In genomic region chr11:51942602-51943499, GRCm38 (mm10) we compare ENCODE assay signal across 8 mouse cellular contexts. TPM values are rescaled to one million over a fixed set of nuclear protein-coding genes. Genes with fewer than 3 reads are reported as not detected.
DNase-seq lines count a peak whose midpoint lies in the region; ATAC-seq and TF ChIP-seq lines count a peak whose summit lies in the region.
"Had no signal": no experiment of that assay in that cellular context is flagged by ENCODE, and none has a peak within 500 bp of the region (broad histone marks: within the 10 kb centered on the region; RNA-seq: fewer than 3 reads in every experiment).

No protein-coding gene starts in this region.

- in situ Hi-C loops in CH12.LX (cut with MboI; ENCODE audit: low pct_ligation_motif_present, low pct_unique_long_range_greater_than_20kb, low sequenced_read_pairs): no loop called here

- no peaks in the 10 kb centered on the region for H3K36me3 ChIP-seq in CH12.LX (replicated peaks in 1 of 2; ENCODE audit: control insufficient read depth in 1 of 2, insufficient read depth in 1 of 2, low read length in 1 of 2)
- H3K36me3 ChIP-seq in midbrain, embryonic 15.5 days (replicated peaks): no peaks in the 10 kb centered on the region

- dilution Hi-C loops in CH12.LX (cut with MboI; ENCODE audit: extremely low pct_ligation_motif_present, extremely low pct_unique_long_range_greater_than_20kb, low sequenced_read_pairs): no loop called here

- WGBS in midbrain, embryonic 15.5 days: 52% methylated on average over 15 of the region's 15 CpGs

- H3K9me3 ChIP-seq in CH12.LX (replicated peaks; ENCODE audit: low read length): peaks cover 4% of the 10 kb centered on the region
- H3K9me3 ChIP-seq in midbrain, embryonic 15.5 days: no peaks in the 10 kb centered on the region

- H3K4me1 ChIP-seq in CH12.LX (ENCODE audit: control insufficient read depth in 1 of 2, insufficient read depth in 2 of 2): peaks cover 36 to 61% of the 10 kb centered on the region in 2 experiments
- peaks cover 15% of the 10 kb centered on the region for H3K4me1 ChIP-seq in midbrain, embryonic 15.5 days

- H3K27ac ChIP-seq in CH12.LX (ENCODE audit: insufficient read depth, low read depth): peak overlapping the region; percentile 41
- H3K27ac ChIP-seq in gastrocnemius, adult 2 months: peak overlapping the region; percentile 89
- no peak overlapping the region for H3K27ac ChIP-seq in midbrain, embryonic 15.5 days

- no peaks in the 10 kb centered on the region for H3K79me2 ChIP-seq in CH12.LX (replicated peaks; ENCODE audit: control insufficient read depth, extremely low read depth, insufficient read depth, poor library complexity, severe bottlenecking)

- TF ChIP-seq CTCF in CH12.LX (conservative IDR thresholded peaks at IDR 0.05 in 1 of 2, IDR thresholded peaks at IDR 0.05 in 1 of 2; ENCODE audit: low read depth in 2 of 2, low read length in 2 of 2): no peak
- TF ChIP-seq CTCF in gastrocnemius, adult 2 months (IDR thresholded peaks at IDR 0.05): no peak

- TF ChIP-seq EP300 in CH12.LX (IDR thresholded peaks at IDR 0.05; ENCODE audit: low read length): peak; percentile 68

- H3K4me3 ChIP-seq in CH12.LX (replicated peaks in 1 of 3; ENCODE audit: low read depth in 2 of 3, low read length in 2 of 3, poor library complexity in 1 of 3): peak overlapping the region in 2 of 3 experiments; percentile 6 to 11
- H3K4me3 ChIP-seq in gastrocnemius, adult 2 months: peak overlapping the region; percentile 26; the same call in 1 of the 2 replicates
- H3K4me3 ChIP-seq in midbrain, embryonic 15.5 days: no peak overlapping the region

- H3K4me2 ChIP-seq in CH12.LX (ENCODE audit: insufficient read depth, low read depth, poor library complexity, severe bottlenecking): peak overlapping the region; percentile 70
- 0 out of 2 replicates have a peak overlapping the region, but pooled peaks have one; percentile 0 for H3K4me2 ChIP-seq in midbrain, embryonic 15.5 days

- intact Hi-C loops in gastrocnemius, adult 2 months (cut with DNase I): loop anchor here (2.0 to 5.0 kb wide), 2 partner anchors 20 to 86 kb away; partner anchors contain the start of gene Jade2
- intact Hi-C loops in heart, postnatal 14 days (cut with DNase I): no loop called here

- no peak for TF ChIP-seq POLR2A in CH12.LX (IDR thresholded peaks at IDR 0.05; ENCODE audit: low read depth, low read length)

- TF ChIP-seq RAD21 in CH12.LX (IDR thresholded peaks at IDR 0.05; ENCODE audit: low read depth, low read length): no peak; the same call in 1 of the 2 replicates

- peak; percentile 70 to 72 for DNase-seq in B cell, adult 2 months
- DNase-seq in CH12.LX (ENCODE audit: extremely low read depth): peak; percentile 85
- DNase-seq in gastrocnemius, adult 2 months: peak; percentile 79
- DNase-seq in urinary bladder, postnatal 25 days (ENCODE audit: low spot score): no peak
- no peak for DNase-seq in heart, postnatal 14 days
- no peak for DNase-seq in kidney, adult 18-20 months
- DNase-seq: cerebellum, adult 9-11 months had no signal

- no peak overlapping the region for H3K9ac ChIP-seq in CH12.LX (ENCODE audit: insufficient read depth, low read depth)
- no peak overlapping the region for H3K9ac ChIP-seq in midbrain, embryonic 15.5 days

- H3K27me3 ChIP-seq in CH12.LX (replicated peaks): peaks cover 49% of the 10 kb centered on the region
- H3K27me3 ChIP-seq in midbrain, embryonic 15.5 days (replicated peaks): no peaks in the 10 kb centered on the region

- peak; percentile 70; the same call in 1 of the 2 replicates for ATAC-seq in midbrain, embryonic 15.5 days (replicated peaks)

TF ChIP-seq in CH12.LX, 34 proteins besides CTCF, POLR2A, EP300 and RAD21:
- TF ChIP-seq KAT2A (IDR thresholded peaks at IDR 0.05; ENCODE audit: insufficient replicate concordance, low read length): 0 out of 2 replicates have a peak, but pooled peaks have one; percentile 21
- no peak for TF ChIP-seq ZKSCAN1 (IDR thresholded peaks at IDR 0.05; ENCODE audit: borderline replicate concordance, low read depth, low read length)
- no peak for TF ChIP-seq JUND (conservative IDR thresholded peaks at IDR 0.05; ENCODE audit: low read depth, low read length)
- TF ChIP-seq E2F4 (IDR thresholded peaks at IDR 0.05; ENCODE audit: insufficient replicate concordance, low read depth, low read length): no peak
- TF ChIP-seq BHLHE40 (IDR thresholded peaks at IDR 0.05; ENCODE audit: low read depth, low read length): peak; percentile 67
- peak; percentile 93 for TF ChIP-seq ETS1 (conservative IDR thresholded peaks at IDR 0.05; ENCODE audit: low read depth, low read length)
- TF ChIP-seq ELF1 (IDR thresholded peaks at IDR 0.05; ENCODE audit: low read depth, low read length): no peak; the same call in 1 of the 2 replicates
- TF ChIP-seq MAZ (IDR thresholded peaks at IDR 0.05; ENCODE audit: low read depth, low read length): no peak
- no peak for TF ChIP-seq MAX (IDR thresholded peaks at IDR 0.05; ENCODE audit: low read length)
- peak; percentile 85 for TF ChIP-seq MAFK (IDR thresholded peaks at IDR 0.05; ENCODE audit: insufficient replicate concordance, low read length)
- no peak for TF ChIP-seq CHD2 (IDR thresholded peaks at IDR 0.05; ENCODE audit: low read length)
- TF ChIP-seq SIN3A (IDR thresholded peaks at IDR 0.05; ENCODE audit: low read length): peak; percentile 54; the same call in 1 of the 2 replicates
- no peak for TF ChIP-seq CHD1 (IDR thresholded peaks at IDR 0.05; ENCODE audit: low read depth, low read length)
- no peak for TF ChIP-seq ZMIZ1 (IDR thresholded peaks at IDR 0.05; ENCODE audit: low read depth, low read length)
- peak; percentile 99 for TF ChIP-seq TCF12 (IDR thresholded peaks at IDR 0.05; ENCODE audit: low read depth, low read length)
- peak; percentile 9; the same call in 1 of the 2 replicates for TF ChIP-seq MEF2A (IDR thresholded peaks at IDR 0.05; ENCODE audit: borderline replicate concordance, low read depth, low read length)
- TF ChIP-seq PAX5 (IDR thresholded peaks at IDR 0.05; ENCODE audit: low read length): no peak
- TF ChIP-seq HCFC1 (IDR thresholded peaks at IDR 0.05; ENCODE audit: low read depth, low read length): no peak; the same call in 1 of the 2 replicates

RNA-seq across cellular contexts. Expression of gene Cdkn2aipnl, which starts 24.6 kb away (rescaled TPM):
- total RNA-seq in CH12.LX (2012; rRNA removed) (170 and 172 TPM in 2 replicates), CH12.LX (2014; rRNA removed) (256 and 271 TPM in 2 replicates)
- polyA plus RNA-seq in CH12.LX (2012; ENCODE audit: insufficient read length, low read depth): 200 and 219 TPM in 2 replicates
- total RNA-seq in gastrocnemius, adult 2 months (2021): 10 to 100 TPM; 16.9 to 30.0 TPM
- 120 and 121 TPM in 2 replicates for polyA plus RNA-seq in midbrain, embryonic 15.5 days (2015; fragmentation: Nextera tagmentation; extraction: Ambion mirVana)
- 10 to 100 TPM; 13.0 to 16.2 TPM for total RNA-seq in heart, postnatal 14 days (2021)

RNA-seq across cellular contexts. Expression of gene Ube2b, which starts 57.7 kb away (rescaled TPM):
- total RNA-seq in CH12.LX (2012; rRNA removed): 70.5 and 76.7 TPM in 2 replicates
- total RNA-seq in CH12.LX (2014; rRNA removed): 230 and 250 TPM in 2 replicates
- polyA plus RNA-seq in CH12.LX (2012; ENCODE audit: insufficient read length, low read depth): 226 and 278 TPM in 2 replicates
- 100 to 1,000 TPM; 519 to 559 TPM for total RNA-seq in gastrocnemius, adult 2 months (2021)
- polyA plus RNA-seq in midbrain, embryonic 15.5 days (2015; fragmentation: Nextera tagmentation; extraction: Ambion mirVana): 223 and 231 TPM in 2 replicates
- 100 to 1,000 TPM; 229 to 232 TPM for total RNA-seq in heart, postnatal 14 days (2021)

Comparison
In these comparisons a context has a peak if more than half of its experiments do, and no peak if none do; other contexts are left out.
1. DNase-seq: peak in B cell, adult 2 months (2 of 2), CH12.LX (single experiment) and gastrocnemius, adult 2 months (single experiment); none in urinary bladder, postnatal 25 days (single experiment), heart, postnatal 14 days (0 of 2) and kidney, adult 18-20 months (single experiment).
2. RNA of gene Cdkn2aipnl, which starts 24.6 kb away (total RNA-seq): 170 to 271 TPM in CH12.LX; 16.9 to 30.0 TPM in gastrocnemius, adult 2 months and 13.0 to 16.2 TPM in heart, postnatal 14 days; every median in the first group is over 4 times any median in the second.